Mouse (Mus musculus) brain, adult 10 weeks (tissue): ENCODE results near the gene Plekhb2. TPM values are rescaled to one million over a fixed set of nuclear protein-coding genes. Genes with fewer than 3 reads are reported as not detected.

Source experiments
- polyA plus RNA-seq: library from polyadenylated mRNA; stranded (reverse); fragments of 350-450 nt; fragmentation: Illumina TruSeq; extraction: RNeasy Lipid Tissue Mini Kit (QIAGEN cat#74804); gene quantifications from one replicate; pipeline ENCODE4 v1.2.3, GENCODE M21; 2015; ENCODE audit warnings: low read depth, low replicate concordance

Plekhb2 gene
- 218 TPM for polyA plus RNA-seq

DNA sequence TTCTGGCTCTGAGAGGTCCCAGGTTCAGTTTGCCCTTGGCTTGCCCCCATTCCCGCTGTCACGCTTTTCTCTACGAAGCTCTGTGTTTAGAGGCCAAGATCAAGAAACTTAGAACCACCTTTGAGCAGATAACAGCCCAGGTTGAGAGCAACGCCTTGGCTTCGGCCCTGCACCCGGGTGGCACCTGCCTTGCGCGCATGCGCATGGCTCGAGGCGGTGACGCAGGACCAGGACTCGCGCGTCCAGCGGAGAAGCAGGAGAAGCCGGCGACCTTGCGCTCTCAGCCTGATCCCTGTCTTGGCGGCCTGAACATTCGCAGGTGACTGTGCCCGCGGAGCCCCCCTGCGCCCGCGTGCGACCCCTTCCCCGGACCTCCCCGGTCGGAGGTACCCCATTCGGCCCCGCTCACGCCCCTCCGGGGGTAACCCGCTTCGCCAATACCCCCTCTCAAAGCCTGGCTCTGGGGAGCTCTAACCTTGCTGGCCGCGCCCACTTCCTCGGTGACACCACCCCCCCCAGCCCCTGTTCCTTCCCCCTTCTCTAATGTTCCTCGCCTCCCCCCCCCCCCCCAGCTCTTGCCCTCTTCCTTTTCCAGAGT is at the start of gene Plekhb2:
TSS of gene Plekhb2 (plus strand) at position 232 of the 598 bp plus-strand sequence.

DNA sequence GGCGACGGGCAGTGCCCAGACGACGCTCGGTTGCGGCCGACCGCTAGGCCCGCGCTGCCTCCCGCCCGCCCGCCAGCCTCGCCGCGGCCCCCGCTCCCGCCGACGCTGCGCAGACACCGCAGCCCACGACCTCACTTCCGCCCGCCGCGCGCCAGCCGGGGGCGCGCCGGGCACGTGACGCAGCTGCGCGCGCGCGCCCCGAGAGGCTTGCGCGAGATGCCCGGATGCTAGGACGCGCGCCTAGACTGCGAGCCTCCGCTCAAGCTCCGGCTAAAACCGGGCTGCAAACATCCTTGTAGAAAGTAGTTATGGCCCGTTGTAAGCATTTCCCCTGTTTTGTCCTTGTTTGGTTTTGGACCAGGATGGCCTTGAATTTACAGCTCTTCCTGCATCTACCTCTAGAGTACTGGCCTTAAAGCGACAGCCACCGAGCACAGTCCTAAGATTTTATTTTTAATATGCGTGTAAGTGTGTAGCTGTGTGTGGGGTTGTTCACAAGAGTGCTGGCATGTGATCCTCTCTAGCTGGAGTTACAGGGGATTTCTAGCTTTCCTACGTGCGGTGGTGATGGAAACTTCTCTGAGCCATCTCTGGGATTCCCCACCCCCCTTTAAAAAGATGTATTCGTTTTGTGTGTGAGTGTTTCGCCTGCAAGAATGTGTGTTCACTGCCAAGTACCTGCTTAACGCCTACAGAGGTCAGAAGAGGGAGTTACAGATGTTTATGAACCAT is 6.7 kb upstream of the Plekhb2 start, which contains the start of gene Fam168b:
TSS of gene Fam168b (minus strand) at position 179 of the 732 bp plus-strand sequence.

Other genes starting within 250 kb of the Plekhb2 start
- gene Fam168b, start 6.9 kb upstream of the Plekhb2 start, polyA plus RNA-seq: 158 TPM